Mouse (Mus musculus): Measurements from ENCODE around the gene Car7.

DNA sequence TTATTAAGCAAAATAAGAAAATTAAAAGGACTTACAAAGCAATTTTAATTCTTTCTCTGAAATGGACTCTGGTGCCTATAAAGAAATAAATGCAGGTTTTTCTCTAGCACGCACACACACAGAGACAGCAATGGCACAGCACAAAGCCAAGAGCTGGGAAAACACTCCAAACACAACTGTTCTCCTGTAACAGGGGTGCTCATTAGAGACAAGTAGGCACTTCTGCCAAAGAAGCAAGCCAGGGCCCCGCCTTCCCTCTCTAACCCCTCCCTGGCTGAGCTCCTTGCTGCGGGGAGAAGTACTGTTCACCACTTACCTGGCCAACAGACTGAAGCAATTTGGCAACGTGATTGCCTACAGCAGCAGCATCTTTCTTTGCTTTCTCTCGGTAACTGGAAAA is 16.6 kb upstream of the Car7 start:
- no peak for TF ChIP-seq CTCF (IDR thresholded peaks at IDR 0.05; ENCODE audit: extremely low read depth, insufficient read depth, insufficient read length, insufficient replicate concordance)
- TF ChIP-seq POLR2A (IDR thresholded peaks at IDR 0.05; ENCODE audit: low read depth, low read length), result no peak
